Mouse (Mus musculus) B cell, adult 2 months (primary cell): ENCODE measurements around the gene Hist2h2aa2.

ENCODE experiments used
- DNase-seq, 2 experiments: peaks; one replicate each; pipeline ENCODE4 v3.0.0; 2022

Hist2h2aa2 gene

GRCm38 (mm10) chr3:96196437-96197128 lies 43.5 kb downstream of the Hist2h2aa2 start:
- no peak for DNase-seq

GRCm38 (mm10) chr3:96195616-96196313 lies 44.3 kb downstream of the Hist2h2aa2 start:
- DNase-seq: peak in 1 of 2 experiments; percentile 29

DNA sequence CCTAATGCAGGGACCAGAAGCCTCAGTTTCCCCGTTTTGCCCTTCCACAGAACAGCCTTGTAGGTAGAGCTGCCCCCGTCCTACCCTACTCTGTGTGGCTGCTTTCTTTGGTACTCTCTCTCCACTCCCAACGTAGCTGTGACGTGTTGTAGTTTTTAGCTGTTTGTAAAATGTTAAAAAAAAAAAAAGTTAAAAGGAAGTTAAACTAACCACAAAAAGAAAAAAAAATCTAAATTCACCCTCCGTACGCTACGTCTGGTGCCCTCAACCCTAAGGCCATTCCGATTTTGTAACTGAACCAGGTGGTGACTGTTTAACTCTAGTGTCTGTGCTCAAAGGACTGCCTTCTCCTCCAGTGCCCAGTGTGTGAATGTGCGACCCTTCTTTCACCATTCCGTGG lies 45.1 kb downstream of the Hist2h2aa2 start:
- DNase-seq: peak in 1 of 2 experiments; percentile 27

DNA sequence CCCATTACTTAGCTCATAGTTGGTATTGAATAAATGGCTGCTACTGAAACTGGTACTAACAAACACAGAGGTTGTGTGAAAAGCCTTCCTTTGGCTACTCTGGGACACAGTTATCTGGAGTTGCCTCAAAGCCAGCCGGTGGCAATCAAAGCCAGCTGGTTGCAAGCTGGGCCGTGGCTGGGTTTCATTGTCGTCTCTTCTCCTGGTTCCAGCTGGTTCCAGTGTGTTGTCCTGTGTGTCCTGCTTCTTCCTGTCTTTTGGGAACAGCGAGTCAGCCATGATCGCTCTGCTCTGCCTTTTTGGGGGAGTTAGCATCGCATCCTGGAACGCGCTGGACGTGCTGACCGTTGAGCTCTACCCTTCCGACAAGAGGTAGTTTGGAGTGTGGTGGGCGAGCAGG lies 47.1 kb downstream of the Hist2h2aa2 start:
- no peak for DNase-seq
